Mouse (Mus musculus): ENCODE results near the gene Zfp185.

Gene Zfp185

GRCm38 (mm10) chrX:72986841-72987519 is at the start of gene Zfp185:
Gene Zfp185 (plus strand): TSS chrX:72987339.
- no peak for DNase-seq

- no peak for DNase-seq
Observed at GRCm38 (mm10) chrX:72953464-72953863, 33.7 kb upstream of the Zfp185 start.

- DNase-seq = no peak
Observed at GRCm38 (mm10) chrX:72956486-72956885, 30.7 kb upstream of the Zfp185 start.

- peak; percentile 5 for DNase-seq
Observed at GRCm38 (mm10) chrX:72960431-72960830, 26.7 kb upstream of the Zfp185 start.

- DNase-seq = no peak
Observed at GRCm38 (mm10) chrX:72961511-72961910, 25.6 kb upstream of the Zfp185 start.

GRCm38 (mm10) chrX:72962743-72963142 is 24.4 kb upstream of the Zfp185 start:
- DNase-seq = no peak

GRCm38 (mm10) chrX:72982831-72983230 is 4.3 kb upstream of the Zfp185 start:
- DNase-seq = no peak

GRCm38 (mm10) chrX:72985607-72986006 is 1.5 kb upstream of the Zfp185 start:
- no peak for DNase-seq

GRCm38 (mm10) chrX:72987520-72987905 is 374 bp downstream of the Zfp185 start:
- DNase-seq = no peak

- no peak for DNase-seq
Observed at GRCm38 (mm10) chrX:72988431-72988830, 1.3 kb downstream of the Zfp185 start.

- DNase-seq = no peak
Observed at GRCm38 (mm10) chrX:72990581-72990980, 3.4 kb downstream of the Zfp185 start.

GRCm38 (mm10) chrX:72992291-72992919 is 5.3 kb downstream of the Zfp185 start:
- no peak for DNase-seq

GRCm38 (mm10) chrX:72995542-72995941 is 8.4 kb downstream of the Zfp185 start:
- DNase-seq = no peak

GRCm38 (mm10) chrX:73003110-73003509 is 16.0 kb downstream of the Zfp185 start:
- DNase-seq = no peak

- DNase-seq = no peak
Observed at GRCm38 (mm10) chrX:73005678-73006077, 18.5 kb downstream of the Zfp185 start.

GRCm38 (mm10) chrX:73007597-73008479 is 20.7 kb downstream of the Zfp185 start:
- DNase-seq = peak; percentile 97

- no peak for DNase-seq
Observed at GRCm38 (mm10) chrX:73012846-73013245, 25.7 kb downstream of the Zfp185 start.

GRCm38 (mm10) chrX:73037003-73037402 is 49.9 kb downstream of the Zfp185 start, which contains the start of gene Pnma5:
Gene Pnma5 (minus strand): TSS chrX:73037103.
- no peak for DNase-seq

GRCm38 (mm10) chrX:73038831-73039230 is 51.7 kb downstream of the Zfp185 start:
- no peak for DNase-seq

- no peak for DNase-seq
Observed at GRCm38 (mm10) chrX:73039666-73040065, 52.5 kb downstream of the Zfp185 start.

- DNase-seq = peak; percentile 96
Observed at GRCm38 (mm10) chrX:73053860-73054563, 66.9 kb downstream of the Zfp185 start.

GRCm38 (mm10) chrX:73061528-73061927 is 74.4 kb downstream of the Zfp185 start:
- DNase-seq = no peak

- no peak for DNase-seq
Observed at GRCm38 (mm10) chrX:73062323-73062722, 75.2 kb downstream of the Zfp185 start.

All from cerebellum, adult 9-10 months (tissue).